Mouse (Mus musculus) brain, embryonic 14.5 days (tissue): Measurements from ENCODE around the gene Slco4c1.

Experiments
- CTCF ChIP-seq: fragments of 200-500 bp; IDR thresholded peaks from 2 replicates; pipeline ENCODE4 v1.5.1; 2012; ENCODE audit warnings: inconsistent platforms, mild to moderate bottlenecking, moderate library complexity, borderline replicate concordance; ENCODE audit not compliant: insufficient read depth, insufficient read length; ENCODE audit errors: extremely low read depth
- POLR2A ChIP-seq: fragments of 200-500 bp; IDR thresholded peaks from 2 replicates; pipeline ENCODE4 v1.6.1; 2012; ENCODE audit warnings: mild to moderate bottlenecking, inconsistent platforms, borderline replicate concordance; ENCODE audit not compliant: poor library complexity, insufficient read depth, insufficient read length, severe bottlenecking; ENCODE audit errors: extremely low read depth

GRCm38 (mm10) chr1:96872361-96872693, 356 bp upstream of the Slco4c1 start:
- TF ChIP-seq CTCF (no peak), POLR2A (no peak)
